Mouse (Mus musculus) intestine, embryonic 14.5 days (tissue): ENCODE measurements around the gene Gm32742. TPM values are rescaled to one million over a fixed set of nuclear protein-coding genes. Genes with fewer than 3 reads are reported as not detected.

ENCODE experiments used
- ATAC-seq: fragments of 200-750 bp; cut with Nextera tagmentation; replicated peaks from 2 replicates; pipeline ENCODE4 v1.8.0; 2017; ENCODE audit warnings: low read depth, moderate number of reproducible peaks, moderate TSS enrichment, moderate library complexity; ENCODE audit not compliant: low FRiP score, low TSS enrichment
- DNase-seq: peaks from one replicate; pipeline ENCODE4 v3.0.0-alpha.2; 2018; ENCODE audit warnings: low spot score
- H3K27ac ChIP-seq: fragments of 300-500 bp; sonication (generic); 2 replicates; pipeline ENCODE4 v1.5.1; 2014; ENCODE audit warnings: low read depth, mild to moderate bottlenecking, control low read depth
- H3K27me3 ChIP-seq: fragments of 300-500 bp; sonication (generic); replicated peaks from 2 replicates; pipeline ENCODE4 v1.6.1; 2014; ENCODE audit warnings: low read length, control low read depth; ENCODE audit not compliant: control insufficient read depth, insufficient read depth
- H3K36me3 ChIP-seq: fragments of 300-500 bp; sonication (generic); 2 replicates; pipeline ENCODE4 v1.6.1; 2014; ENCODE audit warnings: low read length, control low read depth; ENCODE audit not compliant: control insufficient read depth, insufficient read depth
- H3K4me1 ChIP-seq: fragments of 300-500 bp; sonication (generic); replicated peaks from 2 replicates; pipeline ENCODE4 v1.6.1; 2014; ENCODE audit warnings: low read length, control low read depth, mixed read lengths; ENCODE audit not compliant: control insufficient read depth, insufficient read depth
- H3K4me2 ChIP-seq: fragments of 300-500 bp; sonication (generic); 2 replicates; pipeline ENCODE4 v1.6.1; 2014; ENCODE audit warnings: low read length
- H3K4me3 ChIP-seq: fragments of 300-500 bp; sonication (generic); 2 replicates; pipeline ENCODE4 v1.5.1; 2014; ENCODE audit warnings: low read depth, low read length, control low read depth, mixed read lengths
- H3K9ac ChIP-seq: fragments of 300-500 bp; sonication (generic); 2 replicates; pipeline ENCODE4 v1.6.1; 2014; ENCODE audit warnings: mild to moderate bottlenecking, low read length
- H3K9me3 ChIP-seq: fragments of 300-500 bp; sonication (generic); 2 replicates; pipeline ENCODE4 v1.6.1; 2016; ENCODE audit warnings: low read length, control low read depth; ENCODE audit not compliant: control insufficient read depth
- WGBS: fragments of 180-500 bp; shearing (Covaris S2); extraction: QIAGEN DNeasy Blood & Tissue Kit; methylation state at CpG from one replicate; pipeline ENCODE4 v1.1.7; 2014; 5-methylcytosine and 5-hydroxymethylcytosine counted together
- polyA plus RNA-seq: library from polyadenylated mRNA; unstranded; fragments of >200 nt; fragmentation: Nextera tagmentation; extraction: Ambion mirVana; gene quantifications from 2 replicates; pipeline ENCODE4 v1.2.1, GENCODE M21; 2014

The Gm32742 gene
- polyA plus RNA-seq, 1 experiment from 2014 or later = not detected

- no peak for ATAC-seq
- H3K4me2 ChIP-seq = no peak overlapping the region
- 57% methylated on average over 11 of the region's 11 CpGs for WGBS
- no peaks in the 10 kb centered on the region for H3K4me1 ChIP-seq
- H3K27me3 ChIP-seq = no peaks in the 10 kb centered on the region
- H3K36me3 ChIP-seq = no peaks in the 10 kb centered on the region
- H3K27ac ChIP-seq = no peak overlapping the region
- no peak for DNase-seq
- no peak overlapping the region for H3K9ac ChIP-seq
- no peak overlapping the region for H3K4me3 ChIP-seq
- H3K9me3 ChIP-seq = no peaks in the 10 kb centered on the region
These were observed 2.6 kb upstream of the Gm32742 start for GRCm38 (mm10) chr9:51167954-51168353.

- Histone ChIP-seq H3K9ac (no peak overlapping the region), H3K4me1 (no peaks in the 10 kb centered on the region), H3K9me3 (no peaks in the 10 kb centered on the region), H3K27ac (no peak overlapping the region), H3K27me3 (peaks cover 13% of the 10 kb centered on the region), H3K4me2 (no peak overlapping the region), H3K36me3 (no peaks in the 10 kb centered on the region), H3K4me3 (no peak overlapping the region)
- ATAC-seq (no peak), DNase-seq (no peak)
- 87% methylated on average over 5 of the region's 5 CpGs for WGBS
These were observed 1.3 kb downstream of the Gm32742 start for GRCm38 (mm10) chr9:51163989-51164388.

- H3K4me2 ChIP-seq = no peak overlapping the region
- H3K4me1 ChIP-seq = no peaks in the 10 kb centered on the region
- DNase-seq = peak; percentile 90
- no peaks in the 10 kb centered on the region for H3K9me3 ChIP-seq
- ATAC-seq = 0 out of 2 replicates have a peak, but pooled peaks have one; percentile 53
- H3K36me3 ChIP-seq = no peaks in the 10 kb centered on the region
- H3K27me3 ChIP-seq = peaks cover 13% of the 10 kb centered on the region
- no peak overlapping the region for H3K4me3 ChIP-seq
- 29% methylated on average over 4 of the region's 4 CpGs for WGBS
- no peak overlapping the region for H3K9ac ChIP-seq
- no peak overlapping the region for H3K27ac ChIP-seq
These were observed 3.4 kb downstream of the Gm32742 start for GRCm38 (mm10) chr9:51161771-51162388.

GRCm38 (mm10) chr9:51152079-51152752 lies 13.1 kb downstream of the Gm32742 start:
- no peak overlapping the region for H3K4me3 ChIP-seq
- DNase-seq = peak; percentile 90

GRCm38 (mm10) chr9:51147294-51147693 lies 18.0 kb downstream of the Gm32742 start:
- DNase-seq (no peak), ATAC-seq (no peak)
- Histone ChIP-seq H3K27me3 (no peaks in the 10 kb centered on the region), H3K4me3 (no peak overlapping the region), H3K4me1 (peaks cover 3% of the 10 kb centered on the region), H3K9me3 (no peaks in the 10 kb centered on the region), H3K9ac (no peak overlapping the region), H3K4me2 (no peak overlapping the region), H3K36me3 (no peaks in the 10 kb centered on the region), H3K27ac (no peak overlapping the region)
- WGBS = 81% methylated on average over 5 of the region's 5 CpGs

More at GRCm38 (mm10) chr9:51152079-51152752, 13.1 kb downstream of the Gm32742 start:
- Histone ChIP-seq H3K9ac (no peak overlapping the region), H3K27me3 (no peaks in the 10 kb centered on the region; the same call in 1 of the 2 replicates), H3K27ac (no peak overlapping the region), H3K4me1 (no peaks in the 10 kb centered on the region), H3K4me2 (peak overlapping the region; percentile 36; the same call in 1 of the 2 replicates), H3K9me3 (no peaks in the 10 kb centered on the region), H3K36me3 (no peaks in the 10 kb centered on the region)
- 12% methylated on average over 13 of the region's 13 CpGs for WGBS
- peak; percentile 68 for ATAC-seq

- Histone ChIP-seq H3K27ac (no peak overlapping the region), H3K9me3 (no peaks in the 10 kb centered on the region), H3K9ac (no peak overlapping the region), H3K36me3 (no peaks in the 10 kb centered on the region), H3K4me2 (no peak overlapping the region), H3K4me1 (peaks cover 3% of the 10 kb centered on the region), H3K4me3 (no peak overlapping the region), H3K27me3 (no peaks in the 10 kb centered on the region)
- ATAC-seq (no peak), DNase-seq (no peak)
- WGBS = 75% methylated on average over 4 of the region's 4 CpGs
These were observed 18.8 kb downstream of the Gm32742 start for GRCm38 (mm10) chr9:51146496-51146895.

- Histone ChIP-seq H3K36me3 (no peaks in the 10 kb centered on the region), H3K27me3 (no peaks in the 10 kb centered on the region), H3K4me1 (peaks cover 3% of the 10 kb centered on the region), H3K27ac (no peak overlapping the region), H3K9me3 (no peaks in the 10 kb centered on the region), H3K4me3 (no peak overlapping the region), H3K4me2 (no peak overlapping the region), H3K9ac (no peak overlapping the region)
- peak; percentile 34 for DNase-seq
- WGBS = 70% methylated on average over 6 of the region's 6 CpGs
- no peak for ATAC-seq
These were observed 21.1 kb downstream of the Gm32742 start for GRCm38 (mm10) chr9:51144218-51144617.

- no peaks in the 10 kb centered on the region for H3K36me3 ChIP-seq
- ATAC-seq = no peak
- H3K9ac ChIP-seq = no peak overlapping the region
- H3K27me3 ChIP-seq = no peaks in the 10 kb centered on the region
- H3K4me2 ChIP-seq = no peak overlapping the region
- H3K4me1 ChIP-seq = peaks cover 3% of the 10 kb centered on the region
- 86% methylated on average over 1 of the region's 1 CpGs for WGBS
- peak; percentile 12 for DNase-seq
- no peak overlapping the region for H3K27ac ChIP-seq
- no peak overlapping the region for H3K4me3 ChIP-seq
- no peaks in the 10 kb centered on the region for H3K9me3 ChIP-seq
These were observed 21.9 kb downstream of the Gm32742 start for GRCm38 (mm10) chr9:51143437-51143836.

GRCm38 (mm10) chr9:51140711-51141110 lies 24.6 kb downstream of the Gm32742 start:
- Histone ChIP-seq H3K4me1 (no peaks in the 10 kb centered on the region), H3K4me2 (no peak overlapping the region), H3K9ac (no peak overlapping the region), H3K36me3 (no peaks in the 10 kb centered on the region), H3K4me3 (no peak overlapping the region), H3K27ac (no peak overlapping the region), H3K9me3 (no peaks in the 10 kb centered on the region), H3K27me3 (no peaks in the 10 kb centered on the region)
- ATAC-seq = no peak
- peak; percentile 6 for DNase-seq
- 85% methylated on average over 3 of the region's 3 CpGs for WGBS
